Mouse (Mus musculus): Measurements from ENCODE around the gene Mmrn2.

GRCm38 (mm10) chr14:34343078-34343477 lies 32.2 kb upstream of the Mmrn2 start:
- TF ChIP-seq POLR2A (IDR thresholded peaks at IDR 0.05; ENCODE audit: insufficient read depth, low read depth, low read length) (no peak), CTCF (IDR thresholded peaks at IDR 0.05; ENCODE audit: insufficient read depth, low read depth, low read length) (no peak)

All from olfactory bulb, adult 2 months (tissue).